Mouse (Mus musculus) adrenal gland, postnatal 10 days (tissue): ENCODE results near the gene Unk. TPM values are rescaled to one million over a fixed set of nuclear protein-coding genes. Genes with fewer than 3 reads are reported as not detected.
A peak's percentile ranks its signal among the peaks of the same experiment; 100 is the strongest.

Source experiments
- DNase-seq: peaks from one replicate; pipeline ENCODE4 v3.0.0; 2021; ENCODE audit warnings: mixed read lengths
- total RNA-seq, 2 experiments: library from RNA; stranded (reverse); gene quantifications; 2 replicates each; pipeline ENCODE4 v1.2.3; 2021

The Unk gene
- total RNA-seq, 2 experiments from 2014 or later = 21.0 to 26.0 TPM

GRCm38 (mm10) chr11:116063562-116063961 lies 33.4 kb downstream of the Unk start:
- no peak for DNase-seq

DNA sequence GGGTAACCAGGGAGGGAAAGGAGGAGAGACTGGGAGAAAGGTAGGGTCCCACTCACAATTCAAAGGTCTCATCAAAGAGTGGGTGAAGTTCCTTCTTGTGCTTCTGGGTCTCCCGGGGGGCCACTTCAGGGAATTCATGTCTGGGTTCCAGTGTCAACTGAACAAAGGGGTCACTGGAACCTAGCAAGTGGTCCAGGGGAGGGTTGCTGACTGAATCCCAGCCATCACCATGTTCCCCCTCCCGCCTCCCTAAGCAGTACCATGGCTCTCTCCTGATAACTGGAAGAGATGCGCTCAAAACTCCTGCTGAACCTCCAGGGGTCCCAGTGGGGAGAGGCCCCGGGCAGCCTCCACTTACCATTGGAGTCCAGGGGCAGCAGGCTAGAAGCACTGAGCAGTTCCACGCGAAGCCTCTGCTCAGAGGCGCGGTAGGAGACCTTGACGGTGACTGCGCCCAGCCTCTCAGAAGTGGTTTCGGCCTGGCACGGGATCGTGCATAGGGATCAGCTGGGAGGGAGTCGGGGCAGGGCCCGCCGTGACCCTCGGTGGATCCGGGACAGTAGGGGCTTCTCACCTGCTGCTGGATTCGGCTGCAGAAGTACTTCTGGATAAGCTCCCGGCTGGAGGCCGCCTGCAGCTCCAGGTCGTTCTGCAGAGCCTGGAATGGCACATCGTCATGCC lies 34.2 kb downstream of the Unk start:
- no peak for DNase-seq

DNA sequence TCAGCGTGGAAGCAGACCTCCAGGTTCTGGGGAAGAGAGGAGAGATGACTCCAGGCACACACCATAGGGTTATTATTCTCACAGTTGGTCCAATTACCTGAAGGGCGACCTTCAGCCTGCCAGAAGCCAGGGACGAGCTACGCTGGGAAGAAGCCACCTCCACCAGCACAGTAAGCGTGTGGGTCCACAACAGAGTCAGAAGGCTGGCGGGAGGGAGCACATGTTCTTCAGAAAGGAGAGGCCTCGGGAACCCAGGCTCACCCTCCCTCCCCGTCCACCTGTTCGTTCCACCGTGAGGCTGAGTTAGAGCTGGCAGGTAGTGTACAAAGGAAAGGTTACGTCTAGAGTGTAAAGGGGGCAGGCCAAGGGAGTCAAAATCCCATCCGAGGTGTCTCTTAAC lies 35.2 kb downstream of the Unk start:
- no peak for DNase-seq

- no peak for DNase-seq
Observed at GRCm38 (mm10) chr11:116071510-116071909, 41.4 kb downstream of the Unk start.

DNA sequence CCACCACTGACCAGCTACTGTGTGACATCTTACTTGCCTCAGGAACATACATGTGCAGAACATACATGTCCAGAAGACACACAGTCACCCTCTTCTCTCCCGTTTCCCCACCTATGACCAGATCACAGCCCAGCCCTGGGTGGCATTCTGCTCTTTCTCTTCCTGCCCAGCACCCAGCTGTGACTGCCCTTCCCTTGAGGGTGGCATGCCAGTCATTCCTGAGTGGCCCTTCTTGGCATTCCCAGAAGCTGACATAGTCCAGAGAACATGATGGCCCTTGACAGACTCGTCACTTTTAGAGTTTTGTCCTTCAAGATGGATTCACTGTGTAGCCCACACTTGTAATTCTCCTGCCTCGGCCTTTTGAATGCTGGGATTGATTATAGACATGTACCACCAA lies 42.5 kb downstream of the Unk start:
- no peak for DNase-seq

GRCm38 (mm10) chr11:116074436-116074991 lies 44.4 kb downstream of the Unk start:
- DNase-seq = no peak

- no peak for DNase-seq
Observed at GRCm38 (mm10) chr11:116075539-116076265, 45.6 kb downstream of the Unk start.

- no peak for DNase-seq
Observed at GRCm38 (mm10) chr11:116076266-116076540, 46.1 kb downstream of the Unk start.

GRCm38 (mm10) chr11:116076836-116077235 lies 46.7 kb downstream of the Unk start:
- DNase-seq = no peak

- no peak for DNase-seq
Observed at GRCm38 (mm10) chr11:116077446-116078204, 47.5 kb downstream of the Unk start, which contains the start of gene Unc13d. Gene Unc13d, minus strand, starts transcription at chr11:116077961.

- DNase-seq = peak; percentile 52
Observed at GRCm38 (mm10) chr11:116078221-116078620, 48.1 kb downstream of the Unk start.

DNA sequence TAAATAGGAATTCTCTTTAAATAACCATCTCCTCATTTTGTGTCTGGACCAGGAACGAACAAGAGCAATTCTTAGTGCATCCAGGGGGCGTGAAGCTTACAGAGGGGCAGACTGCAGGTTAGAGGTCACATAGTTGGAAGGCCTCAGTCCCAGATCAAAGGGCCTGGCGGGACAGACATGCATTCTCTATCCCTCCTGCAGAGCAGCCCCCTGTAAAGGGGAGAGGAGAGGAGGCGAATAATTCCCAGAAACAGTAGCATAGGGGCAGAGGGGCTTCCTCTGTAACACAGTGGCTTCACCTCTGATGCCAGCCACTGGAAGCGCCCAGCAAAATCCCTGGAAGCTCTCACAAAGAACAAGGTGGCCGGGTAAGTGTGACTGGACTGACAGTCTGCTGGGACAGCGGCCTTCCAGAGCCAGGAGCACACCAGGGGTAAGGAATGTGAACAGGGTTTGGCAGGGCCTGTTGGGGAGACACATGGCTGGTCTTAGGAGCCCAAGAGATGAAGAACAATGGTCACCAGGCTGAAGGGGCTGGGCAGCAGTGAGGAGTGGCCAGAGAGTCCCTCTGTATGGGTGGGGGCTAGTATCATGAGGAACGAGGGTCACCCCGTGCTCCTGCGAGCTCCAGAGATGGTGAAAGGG lies 48.7 kb downstream of the Unk start:
- DNase-seq = no peak

DNA sequence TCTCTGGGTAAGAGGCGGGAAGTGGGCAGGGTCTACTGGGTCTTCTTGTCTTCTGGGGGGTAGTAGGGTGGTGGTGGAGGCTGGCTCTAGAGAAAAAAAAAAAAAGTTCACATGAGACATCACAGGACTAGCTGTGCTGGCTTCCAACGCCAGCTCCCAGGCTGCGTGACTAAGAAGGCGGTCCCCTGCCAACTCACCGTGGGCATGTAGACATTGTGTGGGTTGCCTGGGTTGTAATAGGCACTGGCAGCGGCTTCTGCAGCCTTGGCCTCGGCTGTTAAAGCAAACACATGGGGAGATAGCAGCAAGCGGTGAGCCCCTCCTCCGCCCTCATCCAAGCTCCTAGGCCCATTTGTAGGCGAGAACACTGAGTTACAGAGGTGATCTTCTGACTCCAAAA lies 49.4 kb downstream of the Unk start:
- DNase-seq = peak; percentile 53

DNA sequence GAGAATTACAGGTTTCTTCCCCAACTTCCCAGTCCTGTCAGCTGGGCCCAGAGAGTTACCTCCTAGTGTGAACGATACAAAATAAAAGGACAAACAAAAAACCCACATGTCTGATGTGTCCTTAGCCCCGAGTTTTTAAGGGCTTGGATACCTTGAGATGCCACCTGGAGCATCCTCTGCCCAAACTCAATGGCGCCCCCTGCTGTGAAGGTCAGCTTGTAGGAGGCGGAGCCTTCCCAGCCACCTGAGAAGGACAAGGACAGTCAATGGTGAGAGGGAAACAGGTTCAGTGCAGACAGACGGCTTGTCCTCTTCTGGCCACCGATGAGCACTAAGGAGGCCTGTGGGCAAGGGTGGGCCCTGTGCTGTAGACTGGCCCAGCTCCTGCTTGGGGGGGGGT lies 51.0 kb downstream of the Unk start:
- peak; percentile 72 for DNase-seq

- DNase-seq = no peak
Observed at GRCm38 (mm10) chr11:116083096-116083672, 53.1 kb downstream of the Unk start.

DNA sequence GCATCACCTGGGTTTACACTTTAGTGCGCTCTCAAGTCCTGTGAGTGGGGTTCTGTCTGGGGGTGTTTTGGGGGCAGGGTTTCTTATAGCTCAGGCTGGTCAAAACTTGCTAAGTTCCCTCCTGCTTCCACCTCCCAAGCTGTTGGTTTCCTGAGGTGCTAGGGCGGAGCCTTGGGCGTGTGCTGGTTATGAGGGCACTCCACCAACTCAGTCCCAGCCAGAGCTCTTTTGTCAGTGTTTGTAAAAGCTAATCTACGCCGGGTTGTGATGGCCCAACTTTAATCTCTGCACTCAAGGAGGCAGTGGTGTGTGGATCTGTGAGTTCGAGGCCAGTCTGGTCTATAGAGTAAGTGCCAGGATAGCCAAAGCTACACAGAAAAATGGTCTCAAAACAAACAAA lies 54.0 kb downstream of the Unk start:
- no peak for DNase-seq

- DNase-seq = peak; percentile 97
Observed at GRCm38 (mm10) chr11:116086258-116087193, 56.4 kb downstream of the Unk start, which contains the start of gene Wbp2. Gene Wbp2, minus strand, starts transcription at chr11:116086995.

DNA sequence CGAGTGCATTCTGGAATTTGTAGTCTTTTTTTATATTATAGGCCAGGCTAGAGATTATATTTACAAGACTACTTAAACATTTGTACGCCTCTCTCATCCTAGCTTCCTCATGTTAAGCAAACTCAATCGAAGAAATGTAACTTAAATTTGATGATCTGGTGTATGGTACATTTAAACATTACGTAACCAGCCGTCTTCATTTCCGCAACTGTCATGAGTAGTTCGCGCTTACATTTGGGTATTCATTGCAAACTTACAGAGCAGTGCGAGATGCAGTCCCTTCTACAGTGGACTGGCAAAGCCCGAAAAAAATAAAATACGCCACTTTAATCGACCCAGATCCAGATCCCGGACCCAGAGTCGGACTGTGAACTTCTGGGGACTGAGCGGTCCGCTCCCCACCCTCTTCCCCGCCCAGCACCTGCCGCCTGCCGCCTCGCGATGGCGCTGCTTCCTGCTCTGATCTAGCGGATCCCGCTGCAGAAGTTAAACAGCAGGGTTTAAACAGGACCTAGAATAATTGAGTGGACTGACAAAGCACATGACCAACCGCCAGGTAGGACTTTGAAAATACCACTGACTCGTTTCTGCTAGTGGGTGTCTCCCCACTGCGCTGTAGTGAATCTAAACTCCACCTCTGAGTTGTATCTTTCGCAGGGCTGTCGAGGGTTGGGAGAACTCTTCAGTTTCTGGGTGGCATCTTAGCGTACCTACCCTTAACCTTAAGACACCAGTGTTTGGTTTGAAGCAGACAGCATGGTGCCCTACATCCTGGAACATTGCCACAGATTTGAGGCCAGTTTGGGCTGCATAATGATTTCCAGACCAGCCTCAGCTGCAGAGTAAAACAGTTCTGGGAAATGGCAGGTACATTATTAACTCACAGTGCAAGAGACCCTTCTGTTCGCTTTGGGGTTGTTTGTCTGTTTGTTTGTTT lies 57.3 kb downstream of the Unk start:
- DNase-seq = peak; percentile 93

DNA sequence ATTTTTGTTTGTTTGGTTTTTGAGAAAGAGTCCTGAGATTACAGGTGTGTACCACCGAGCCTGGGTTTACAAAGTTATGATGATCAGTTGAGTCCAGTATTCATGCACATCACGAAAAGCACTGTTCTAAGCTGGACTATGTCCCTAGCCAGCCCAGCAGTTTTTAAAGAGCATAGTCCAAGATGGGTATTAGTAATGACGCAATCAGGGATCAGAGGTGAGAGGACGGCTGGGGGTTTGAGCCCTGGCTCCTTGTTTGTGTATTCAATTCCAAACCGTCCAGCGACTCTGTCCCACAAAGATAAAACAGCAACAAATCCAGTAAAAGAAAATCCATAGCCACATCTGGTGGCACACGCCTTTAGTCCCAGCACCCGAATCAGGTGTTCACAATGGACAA lies 58.1 kb downstream of the Unk start:
- no peak for DNase-seq
